Mouse (Mus musculus) Muller cell, postnatal 12 days (primary cell): ENCODE measurements around the gene Gm49361.
A peak's percentile ranks its signal among the peaks of the same experiment; 100 is the strongest.
"Not testable (repeated sequence)": the region's sequence is repeated elsewhere in the genome, so short reads cannot be mapped to it uniquely, and the experiment has no call there.

Experiments
- DNase-seq: peaks from one replicate; pipeline ENCODE4 v3.0.0-alpha.2; 2015; ENCODE audit errors: inconsistent ontology term

Gene Gm49361

DNA sequence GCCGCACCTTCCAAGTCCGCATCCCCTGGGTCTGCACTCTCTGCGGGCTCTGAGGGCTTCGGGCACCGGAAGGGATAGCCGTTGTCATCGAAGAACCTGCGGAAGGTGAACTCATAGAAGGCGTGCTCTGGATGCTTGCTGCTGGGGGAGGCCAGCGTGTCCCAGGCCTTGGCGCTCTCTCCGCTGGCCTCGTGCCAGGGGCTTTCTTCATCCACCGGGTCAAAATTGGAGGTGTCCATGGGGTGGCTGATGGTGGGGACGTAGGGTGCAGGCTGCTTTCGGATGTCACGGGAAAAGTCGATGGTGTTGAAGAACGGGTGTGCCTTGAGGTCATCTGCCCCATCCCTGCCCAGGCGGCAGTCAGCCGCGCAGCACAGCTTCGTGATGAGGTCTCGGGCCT lies 54.6 kb downstream of the Gm49361 start:
- no peak for DNase-seq

DNA sequence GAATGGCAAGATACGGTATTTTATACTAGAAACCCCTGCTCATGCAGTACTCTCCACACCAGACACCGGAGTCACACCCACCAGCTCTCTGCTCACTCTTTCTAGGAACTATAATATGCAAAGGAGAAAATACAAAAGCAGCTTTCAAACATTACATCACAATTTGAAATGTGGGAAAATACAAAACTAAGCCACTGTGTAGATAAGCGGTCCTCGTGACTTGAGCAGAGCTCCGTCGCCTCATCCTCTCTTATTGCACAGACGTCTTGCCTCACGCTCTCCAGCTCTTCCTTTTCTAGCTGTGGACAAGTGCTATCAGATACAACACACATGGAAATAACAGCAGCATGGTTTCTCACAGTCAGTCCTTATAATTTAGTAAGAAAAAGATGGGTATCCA lies 55.2 kb downstream of the Gm49361 start:
- DNase-seq: no peak

DNA sequence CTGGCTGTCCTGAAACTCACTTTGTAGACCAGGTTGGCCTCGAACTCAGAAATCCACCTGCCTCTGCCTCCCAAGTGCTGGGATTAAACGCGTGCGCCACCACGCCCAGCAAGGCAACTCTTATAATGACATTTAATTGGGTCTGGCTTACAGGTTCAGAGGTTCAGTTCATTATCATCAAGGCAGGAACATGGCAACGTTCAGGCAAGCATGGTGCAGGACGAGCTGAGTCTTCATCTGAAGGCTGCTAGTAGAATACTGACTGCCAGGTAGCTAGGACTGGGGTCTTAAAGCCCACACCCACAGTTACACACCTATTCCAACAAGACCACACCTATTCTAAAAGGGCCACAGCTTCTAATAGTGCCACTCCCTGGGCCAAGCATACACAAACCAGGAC lies 57.8 kb downstream of the Gm49361 start:
- not testable (repeated sequence) for DNase-seq

DNA sequence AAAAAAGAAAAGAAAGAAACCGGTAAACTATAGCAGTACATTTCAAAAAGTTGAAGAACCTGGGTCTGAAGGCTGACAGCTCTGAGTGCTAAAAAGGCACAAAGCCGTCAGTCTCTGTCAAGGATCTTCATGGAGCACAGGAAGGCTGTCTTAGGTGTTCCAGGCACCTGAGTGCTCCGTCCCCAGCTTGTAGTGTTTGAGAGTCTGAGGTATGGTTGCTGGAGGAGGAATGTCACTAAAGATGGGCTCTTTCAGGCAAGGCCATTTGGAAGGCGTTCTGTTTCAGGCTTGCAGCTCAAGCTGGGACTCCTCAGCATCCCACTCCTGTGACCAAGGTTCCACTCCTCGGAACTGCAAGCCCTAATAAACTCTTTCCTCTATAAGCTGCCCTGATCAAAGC lies 58.5 kb downstream of the Gm49361 start:
- no peak for DNase-seq

DNA sequence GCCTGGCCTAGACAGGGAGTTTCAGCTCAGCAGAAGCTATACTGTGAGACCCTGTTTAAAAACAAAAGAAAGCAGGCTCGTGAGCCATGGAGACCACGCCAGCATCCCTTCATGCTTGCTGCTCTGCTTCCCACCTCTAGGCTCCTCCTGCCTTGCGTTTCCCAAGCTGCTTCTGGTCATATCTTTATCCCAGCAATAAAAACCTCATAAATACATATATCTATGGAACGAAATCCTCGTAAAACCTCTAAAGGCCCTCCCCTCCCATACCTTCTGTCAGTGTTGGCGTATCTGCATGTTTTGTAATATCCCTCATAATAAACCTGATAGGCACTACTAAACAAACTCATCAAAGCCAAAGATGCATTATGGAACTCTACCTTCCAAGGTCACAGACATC lies 59.3 kb downstream of the Gm49361 start:
- DNase-seq: no peak

DNA sequence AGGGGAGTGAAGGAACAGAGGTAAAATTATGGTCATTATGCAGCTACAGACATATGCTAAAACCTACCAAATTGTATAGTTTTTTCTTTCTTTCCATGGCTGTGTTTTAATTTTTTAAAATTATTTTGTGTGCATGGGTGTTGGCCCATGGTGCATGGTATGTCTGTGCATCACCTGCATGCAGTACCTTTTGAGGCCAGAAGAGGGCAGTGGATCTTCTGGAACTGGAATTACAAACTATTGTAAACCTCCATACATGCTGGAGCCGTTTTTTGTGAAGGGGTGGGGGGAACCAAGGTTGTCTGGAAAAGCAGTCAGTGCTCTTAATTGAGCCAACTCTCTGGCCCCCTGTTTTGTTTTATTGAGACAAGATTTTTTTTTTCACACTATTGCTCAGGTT lies 61.3 kb downstream of the Gm49361 start:
- no peak for DNase-seq

DNA sequence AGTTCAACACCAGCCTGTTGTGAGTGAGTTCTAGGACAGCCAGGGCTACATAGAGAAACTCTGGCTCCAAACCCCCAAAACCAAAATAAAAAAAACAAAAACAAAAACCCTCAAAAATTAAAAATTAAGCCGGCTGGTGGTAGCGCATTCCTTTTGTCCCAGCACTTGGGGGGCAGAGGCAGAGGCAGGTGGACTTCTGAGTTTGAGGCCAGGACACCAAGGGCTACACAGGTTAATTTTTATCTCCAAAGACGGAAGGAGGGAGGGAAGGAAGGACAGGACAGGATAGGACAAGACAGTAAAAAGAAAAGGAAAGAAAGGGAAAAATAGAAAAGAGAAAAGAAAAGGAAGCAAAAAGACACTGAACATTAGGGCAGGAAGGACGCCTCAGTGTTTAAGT lies 63.2 kb downstream of the Gm49361 start:
- no peak for DNase-seq

DNA sequence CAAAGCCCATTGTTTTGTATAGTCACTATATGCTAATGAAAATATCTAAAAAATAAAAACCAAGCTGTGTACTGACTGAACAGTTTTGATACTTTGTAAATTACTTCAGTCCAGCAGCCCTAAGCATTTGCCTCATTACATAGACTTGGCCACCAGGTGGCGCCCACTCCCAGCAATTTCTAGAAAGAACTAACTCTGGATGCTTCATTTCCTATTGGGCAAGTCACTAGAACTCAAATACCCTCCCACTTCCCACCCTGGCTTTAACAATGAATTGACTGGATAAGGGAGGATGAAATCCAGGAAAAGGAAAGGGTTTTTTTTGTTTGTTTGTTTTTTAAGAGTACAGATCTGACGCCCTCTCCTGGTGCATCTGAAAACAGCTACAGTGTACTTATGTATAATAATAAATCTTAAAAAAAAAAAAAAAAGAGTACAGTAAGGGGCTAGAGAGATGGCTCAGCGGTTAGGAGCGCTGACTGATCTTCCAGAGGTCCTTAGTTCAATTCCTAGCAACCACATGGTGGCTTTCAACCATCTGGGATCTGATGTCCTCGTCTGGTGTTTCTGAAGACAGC lies 65.9 kb downstream of the Gm49361 start:
- peak; percentile 88 for DNase-seq

DNA sequence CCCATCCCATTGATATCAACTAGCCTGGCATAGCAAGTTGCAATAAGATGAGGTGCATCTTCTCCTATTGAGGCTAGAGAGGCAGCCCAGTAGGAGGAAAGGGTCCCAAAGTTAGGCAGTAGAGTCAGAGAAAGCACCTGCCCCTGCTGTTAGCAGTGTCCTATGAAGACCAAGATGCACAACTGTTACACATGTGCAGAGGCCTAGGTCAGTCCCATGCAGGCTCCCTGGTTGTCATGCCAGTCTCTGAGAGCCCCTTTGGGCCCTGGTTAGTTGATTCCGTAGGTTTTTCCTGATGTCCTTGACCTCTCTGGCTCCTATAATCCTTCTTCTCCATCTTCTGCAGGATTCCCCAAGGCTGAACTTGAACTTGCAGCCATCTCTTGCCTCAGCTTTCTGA lies 66.4 kb downstream of the Gm49361 start:
- DNase-seq: no peak

DNA sequence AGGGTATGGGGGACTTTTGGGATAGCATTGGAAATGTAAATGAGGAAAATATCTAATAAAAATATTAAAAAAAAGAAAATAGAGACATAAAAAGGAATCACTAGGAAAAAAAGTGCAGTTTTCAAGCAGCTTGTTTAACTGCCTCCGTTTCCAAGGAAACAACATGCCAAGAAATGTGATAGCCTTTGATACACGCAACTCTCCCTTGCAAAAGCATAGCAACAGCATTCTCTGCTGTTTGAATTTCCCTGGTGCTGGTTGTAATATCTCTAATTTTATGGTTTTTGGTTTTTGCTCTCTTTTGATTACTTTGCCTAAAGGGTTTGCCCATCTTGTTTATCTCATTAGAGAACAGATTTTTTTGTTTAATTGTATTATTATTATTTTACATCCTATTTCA lies 70.4 kb downstream of the Gm49361 start:
- no peak for DNase-seq

DNA sequence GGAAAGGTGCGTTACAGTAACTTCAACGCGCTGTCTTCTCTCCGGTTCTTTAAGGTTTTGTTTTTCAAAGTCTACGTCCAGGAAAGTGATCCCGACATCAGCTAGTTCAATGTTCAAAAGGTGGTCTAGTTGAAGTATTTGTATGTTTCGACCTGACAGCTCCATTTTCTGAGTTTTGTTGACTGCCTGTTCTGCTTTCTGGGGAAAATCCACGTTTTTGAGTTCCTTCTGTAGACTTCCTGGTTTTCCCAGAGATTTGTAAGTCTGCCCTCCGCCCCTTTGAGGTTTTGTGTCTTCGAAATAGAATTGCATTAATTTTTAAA lies 80.3 kb downstream of the Gm49361 start:
- no peak for DNase-seq

DNA sequence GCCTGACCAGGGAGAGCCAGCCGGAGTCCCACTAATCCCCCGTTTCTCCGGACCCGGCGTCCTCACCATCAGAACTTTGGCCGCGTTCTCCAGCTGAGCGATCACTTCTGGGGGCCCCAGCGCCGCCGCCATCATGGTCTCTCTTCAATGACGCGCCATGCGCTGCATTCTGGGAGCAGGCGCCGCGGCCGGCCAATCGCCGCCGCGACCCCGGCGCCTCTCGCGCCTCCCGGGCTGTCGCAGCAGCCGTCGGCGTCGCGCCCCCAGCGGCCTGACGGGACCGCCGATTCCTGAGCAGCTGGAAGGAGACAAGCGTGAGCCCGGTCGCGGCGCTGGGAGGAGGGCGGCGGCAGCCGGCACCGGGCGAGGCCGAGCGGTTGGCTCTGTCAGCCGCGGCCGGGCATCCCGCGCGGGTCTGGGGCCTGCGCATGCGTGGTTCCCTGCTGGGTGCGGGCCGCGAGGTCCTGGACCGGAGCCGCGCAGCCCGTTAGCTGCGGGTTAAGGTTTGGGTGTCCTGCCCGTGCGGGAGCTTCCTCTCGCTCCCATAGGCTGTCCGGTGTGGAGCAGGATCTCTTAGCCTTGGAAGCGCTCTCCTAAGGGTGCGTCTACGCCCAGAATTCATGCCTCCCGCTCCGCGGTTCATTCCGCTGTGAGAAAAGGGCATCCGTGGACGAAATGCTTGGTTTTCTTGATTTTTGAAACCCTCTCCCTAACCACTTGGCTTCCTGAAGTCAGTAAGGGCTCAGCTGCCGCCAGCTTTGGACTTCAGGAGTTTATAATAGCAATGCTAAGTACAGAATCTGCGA lies 80.9 kb downstream of the Gm49361 start, which contains the start of gene Xpo4:
Gene Xpo4, minus strand, starts transcription at position 609 of the 806 bp plus-strand sequence.
- peak; percentile 87 for DNase-seq

DNA sequence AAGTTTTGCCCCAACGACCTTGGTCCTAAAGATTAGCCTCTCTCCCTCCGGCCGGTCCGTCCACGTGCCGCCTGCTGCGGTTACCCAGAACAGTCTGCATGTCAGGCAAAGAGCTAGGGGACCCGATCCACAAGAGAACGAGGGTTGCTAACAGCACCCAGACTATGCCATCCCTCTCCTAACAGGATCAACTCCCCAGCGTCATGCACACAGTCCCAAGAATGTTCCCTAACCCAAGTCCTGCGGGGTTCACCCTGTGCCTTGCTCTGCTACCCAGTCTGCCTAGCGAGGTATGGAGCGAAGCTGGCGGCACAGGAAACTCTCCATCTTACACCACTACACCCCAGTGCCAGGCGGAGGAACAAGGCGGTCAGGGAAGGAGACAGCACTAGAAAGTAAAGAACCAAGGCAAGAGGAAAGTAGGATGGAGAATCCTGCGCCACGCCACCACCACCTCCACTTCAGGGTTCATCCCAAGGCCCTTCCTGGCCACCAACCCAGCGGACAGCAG lies 81.5 kb downstream of the Gm49361 start:
- no peak for DNase-seq

DNA sequence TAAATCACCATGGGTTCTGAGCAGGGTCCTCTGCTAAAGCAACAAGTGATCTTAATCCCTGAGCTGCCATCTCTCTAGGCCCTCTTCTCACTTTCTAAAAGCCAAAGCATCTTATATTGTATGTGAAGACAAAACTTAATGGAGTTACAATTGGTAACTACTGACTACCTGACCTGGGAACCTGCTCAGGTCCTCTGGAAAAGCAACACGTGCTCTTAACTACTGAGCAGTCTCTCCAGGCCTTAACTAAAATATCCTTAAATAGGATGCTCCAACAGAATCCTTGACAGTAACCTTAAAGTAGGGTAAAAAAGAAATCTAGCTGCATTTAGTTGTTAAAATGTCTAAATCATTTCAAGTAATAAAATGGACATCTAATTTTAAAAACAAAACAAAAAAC lies 82.3 kb downstream of the Gm49361 start:
- no peak for DNase-seq

DNA sequence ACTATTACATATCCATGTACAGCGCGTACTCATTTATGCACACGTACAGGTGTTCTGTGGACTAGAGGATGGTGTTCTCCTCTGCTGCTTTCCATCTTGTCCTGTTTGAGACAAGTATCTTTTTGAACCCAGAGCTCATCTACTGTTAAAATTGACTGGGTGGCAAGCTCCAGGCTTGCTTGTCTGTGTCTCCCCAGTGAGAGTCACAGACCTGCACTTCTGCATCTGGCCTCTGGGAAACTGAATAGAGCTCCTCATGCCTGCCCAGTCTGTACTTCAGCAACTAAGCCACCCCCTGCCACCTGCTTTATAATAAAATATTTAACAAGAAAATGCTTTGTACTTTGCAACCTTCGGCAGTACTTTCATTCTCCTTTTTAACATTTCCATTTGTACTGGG lies 87.6 kb downstream of the Gm49361 start:
- no peak for DNase-seq

DNA sequence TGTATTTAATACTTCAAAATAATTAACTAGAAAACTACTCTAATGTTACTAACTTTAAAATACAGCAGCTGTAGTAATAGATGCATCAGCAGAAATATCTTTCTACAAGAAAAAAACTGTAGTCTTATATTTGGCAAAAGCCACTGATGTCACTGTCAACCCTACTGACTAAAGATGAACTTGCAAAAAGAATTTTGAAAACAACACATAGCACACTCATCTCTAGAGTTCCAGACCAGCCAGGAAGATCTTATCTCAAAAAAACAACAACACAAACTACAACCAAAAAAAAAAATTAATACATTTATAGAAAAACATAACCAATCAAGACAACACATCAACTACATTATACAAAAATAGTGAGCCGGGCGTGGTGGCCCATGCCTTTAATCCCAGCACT lies 88.4 kb downstream of the Gm49361 start:
- no peak for DNase-seq

DNA sequence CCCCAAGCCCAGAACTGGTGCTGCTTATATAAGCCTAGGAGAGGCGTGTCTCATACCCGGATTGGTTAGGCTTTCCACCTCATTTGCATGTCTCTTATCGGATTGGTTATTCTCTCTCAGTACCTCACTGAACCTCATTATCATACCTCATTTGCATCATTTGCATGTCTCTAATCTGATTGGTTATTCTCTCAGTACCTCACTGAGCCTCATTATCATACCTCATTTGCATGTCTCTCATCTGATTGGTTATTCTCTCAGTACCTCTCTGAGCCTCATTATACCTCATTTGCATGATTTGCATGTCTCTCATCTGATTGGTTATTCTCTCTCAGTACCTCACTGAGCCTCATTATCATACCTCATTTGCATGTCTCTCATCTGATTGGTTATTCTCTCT lies 89.4 kb downstream of the Gm49361 start:
- DNase-seq: not testable (repeated sequence)

DNA sequence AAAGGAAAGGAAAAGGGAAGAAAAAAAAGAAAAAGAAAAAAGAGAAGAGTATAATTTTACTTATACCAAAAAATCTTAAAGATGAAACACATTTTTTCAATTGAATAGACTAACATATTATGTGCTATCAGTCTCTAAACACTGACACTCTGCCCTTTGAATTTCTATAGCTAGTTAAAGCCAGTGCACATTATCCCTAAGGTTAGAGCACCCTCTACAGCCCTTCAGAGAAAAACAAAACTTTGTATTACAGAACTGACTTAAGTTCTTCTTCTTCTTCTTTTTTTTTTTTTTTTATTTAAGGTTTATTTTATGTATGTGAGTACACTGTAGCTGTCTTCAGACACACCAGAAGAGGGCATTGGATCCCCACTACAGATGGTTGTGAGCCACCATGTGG lies 96.4 kb downstream of the Gm49361 start:
- DNase-seq: no peak

DNA sequence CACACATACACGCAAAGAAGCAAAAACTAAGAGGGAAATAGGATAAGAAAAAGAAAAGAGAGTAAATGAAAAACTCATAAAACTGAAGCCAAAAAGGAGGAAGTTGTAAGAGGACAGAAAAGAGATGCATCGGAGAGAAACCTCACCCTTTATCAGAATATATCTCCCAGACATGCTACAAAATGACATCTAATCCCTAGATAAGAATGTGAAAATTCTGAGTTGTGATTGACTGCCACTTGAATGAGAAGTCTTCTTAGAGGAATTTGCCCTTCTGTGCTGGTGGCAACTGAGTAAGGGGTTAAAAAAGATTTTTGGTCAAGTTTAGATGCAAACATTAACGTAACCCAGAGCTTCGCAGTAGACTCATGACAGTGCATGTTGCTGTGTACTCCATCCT lies 99.7 kb downstream of the Gm49361 start:
- DNase-seq: no peak

DNA sequence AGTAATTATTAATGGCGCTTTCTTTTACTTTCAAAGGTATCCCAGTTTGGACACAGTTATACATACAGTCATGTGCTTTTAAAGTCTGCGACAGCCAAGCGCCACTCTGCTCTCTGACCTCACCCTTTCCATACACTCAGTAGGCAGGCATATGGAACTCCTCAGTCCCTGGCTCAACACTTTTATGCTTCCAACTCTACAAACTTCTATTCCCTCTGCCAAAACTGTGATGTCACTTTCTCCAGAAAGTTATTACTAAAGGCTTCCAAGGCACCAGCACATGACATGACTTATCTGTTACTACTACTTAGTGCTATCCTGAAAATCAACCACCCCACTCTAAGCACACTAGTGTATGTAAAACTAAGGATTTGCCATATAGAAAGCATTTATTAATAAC lies 106.8 kb downstream of the Gm49361 start:
- DNase-seq: no peak

DNA sequence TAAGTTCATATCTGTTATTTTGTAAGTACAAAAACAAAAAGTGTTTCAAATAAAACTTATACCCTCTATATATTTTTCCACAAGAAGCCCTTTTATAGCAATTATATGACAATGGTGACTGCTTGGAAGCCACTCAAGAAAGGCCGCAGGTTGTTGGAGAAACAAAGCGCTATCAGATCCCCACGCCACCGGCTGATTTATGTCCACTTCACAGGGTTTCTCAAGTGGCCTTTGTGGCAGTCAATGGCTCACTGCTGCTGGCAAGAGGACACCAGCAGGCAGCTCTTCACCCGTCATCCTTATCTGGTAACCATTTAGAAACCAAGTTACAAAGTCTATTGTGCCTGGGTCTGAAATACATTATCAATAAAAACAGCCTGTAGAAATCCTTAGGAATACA lies 111.8 kb downstream of the Gm49361 start:
- no peak for DNase-seq

DNA sequence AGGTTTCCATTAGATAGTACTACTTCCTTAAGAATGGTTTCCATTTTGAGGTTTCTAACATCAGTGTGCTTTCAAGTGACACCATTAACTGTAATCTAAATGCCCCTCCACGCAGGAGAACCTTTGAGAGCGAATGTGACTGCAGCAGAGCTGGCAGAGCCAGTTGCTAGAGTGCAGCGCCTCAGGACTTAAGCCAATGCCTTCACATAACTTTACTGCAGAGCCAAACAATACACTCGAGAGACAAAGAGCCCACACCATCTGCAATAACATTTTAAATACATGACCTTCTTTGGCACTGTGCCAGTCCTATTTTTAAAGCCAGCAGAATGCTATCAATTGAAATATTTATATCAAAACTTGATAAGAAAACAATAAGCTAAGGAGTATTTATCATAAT lies 116.3 kb downstream of the Gm49361 start:
- no peak for DNase-seq

DNA sequence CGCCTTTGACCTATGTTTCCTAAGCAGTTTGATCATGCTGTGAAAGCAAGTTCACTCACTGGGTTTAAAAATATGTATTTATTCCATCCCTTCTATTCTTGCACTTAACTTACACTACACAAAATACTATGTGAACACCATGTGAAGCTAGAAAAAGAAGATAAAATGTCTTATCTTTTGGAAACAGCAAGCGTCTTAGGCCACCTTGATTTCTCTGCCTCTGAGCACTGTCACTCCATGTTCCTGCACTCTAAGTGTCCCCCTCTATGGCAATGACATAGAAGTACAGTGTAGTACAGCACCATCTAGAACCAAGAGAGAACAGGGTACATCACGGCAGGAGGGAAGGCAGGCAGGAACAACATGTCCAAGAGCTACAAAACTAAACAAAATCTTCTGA lies 123.0 kb downstream of the Gm49361 start:
- no peak for DNase-seq

DNA sequence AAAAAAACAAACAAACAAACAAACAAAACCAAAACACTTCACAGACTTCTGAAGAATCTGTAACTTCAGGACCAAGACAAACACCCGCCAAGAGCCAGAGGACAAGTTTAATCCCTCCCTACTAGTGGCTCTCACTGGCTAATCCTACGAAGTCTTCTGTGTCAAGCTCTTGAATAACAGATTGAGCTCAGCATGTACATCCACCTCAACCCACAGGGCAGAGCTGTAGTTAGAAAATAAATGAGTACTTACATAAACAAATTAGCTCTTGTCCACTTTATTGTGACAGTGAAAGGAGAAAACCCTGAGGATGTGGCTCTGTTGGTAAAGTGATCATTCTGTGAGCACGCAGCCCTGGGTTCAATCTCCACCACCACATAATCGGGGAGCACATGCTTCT lies 124.2 kb downstream of the Gm49361 start:
- no peak for DNase-seq
